Mouse (Mus musculus) lung, adult 2 months (tissue): Measurements from ENCODE around the gene Cyp2b19. TPM values are rescaled to one million over a fixed set of nuclear protein-coding genes. Genes with fewer than 3 reads are reported as not detected.

Experiments
- DNase-seq: peaks from one replicate; pipeline ENCODE4 v3.0.0; 2022
- H3K4me1 ChIP-seq: fragments of 200-500 bp; 2 replicates; pipeline ENCODE4 v1.6.1; 2011; ENCODE audit warnings: low read length; ENCODE audit not compliant: control insufficient read depth, insufficient read depth
- H3K4me3 ChIP-seq: fragments of 200-500 bp; replicated peaks from 2 replicates; pipeline ENCODE3; 2011; ENCODE audit warnings: low read depth, mild to moderate bottlenecking, control low read depth, low read length; ENCODE audit errors: extremely low read depth
- CTCF ChIP-seq: fragments of 200-500 bp; IDR thresholded peaks from 2 replicates; pipeline ENCODE4 v1.5.1; 2011; ENCODE audit warnings: mild to moderate bottlenecking, low read length, control low read depth; ENCODE audit not compliant: insufficient read depth
- POLR2A ChIP-seq: fragments of 200-500 bp; IDR thresholded peaks from 2 replicates; pipeline ENCODE4 v1.6.1; 2011; ENCODE audit warnings: low read depth, mild to moderate bottlenecking, control low read depth, low read length, borderline replicate concordance; ENCODE audit errors: extremely low read depth
- whole genome bisulfite sequencing: fragments of 180-500 bp; shearing (Covaris S2); methylation state at CpG from one replicate; pipeline ENCODE4 v1.1.7; 2018; 5-methylcytosine and 5-hydroxymethylcytosine counted together
- polyA plus RNA-seq: library from polyadenylated mRNA; depleted of rRNA; stranded (reverse); fragments of >200 nt; gene quantifications from 2 replicates; pipeline ENCODE4 v1.2.3, GENCODE M21; 2012; rRNA removed

Cyp2b19 gene
- polyA plus RNA-seq, 1 experiment, result 0.24 TPM

DNA sequence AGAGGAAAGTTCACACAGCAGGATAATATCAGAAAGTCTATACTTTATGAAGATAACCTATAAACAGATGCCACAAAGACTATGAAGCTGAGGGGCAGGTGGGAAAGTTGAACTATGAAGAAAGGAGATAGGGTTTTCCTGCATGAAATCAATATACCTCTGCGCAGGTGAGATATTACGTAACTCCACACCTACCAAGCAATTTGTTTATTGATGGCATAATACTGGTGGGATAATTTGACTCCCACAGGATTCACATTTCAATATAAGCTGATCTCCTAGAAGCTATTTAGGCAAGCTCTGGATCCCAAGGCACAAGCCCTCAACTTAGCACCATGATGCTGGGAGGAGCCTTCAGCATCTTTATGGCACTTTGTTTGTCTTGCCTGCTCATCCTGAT lies 51.6 kb downstream of the Cyp2b19 start, which contains the start of gene Cyp2g1:
Cyp2g1 (plus strand) TSS at position 301 of the 400 bp plus-strand sequence.
- Histone ChIP-seq H3K4me1 (no peaks in the 10 kb centered on the region), H3K4me3 (no peak within 1 kb of the TSS)
- 93% methylated on average over 2 of the region's 2 CpGs for WGBS
- no peak for DNase-seq
- TF ChIP-seq POLR2A, result no peak
- TF ChIP-seq CTCF, result no peak

Other genes with a start within 250 kb of the Cyp2b19 start
- gene Nlrp9a, start 222.1 kb upstream of the Cyp2b19 start, polyA plus RNA-seq, result not detected in 2 replicates
- not detected in 2 replicates for gene Vmn1r185, start 138.7 kb upstream of the Cyp2b19 start, polyA plus RNA-seq
- gene Cyp2b23, start 70.7 kb upstream of the Cyp2b19 start, polyA plus RNA-seq, result not detected in 2 replicates
- not detected in 2 replicates for gene Cyp2g1, start 51.8 kb downstream of the Cyp2b19 start, polyA plus RNA-seq
- gene Cyp2a5, start 78.2 kb downstream of the Cyp2b19 start, polyA plus RNA-seq, result 28.3 and 52.7 TPM in 2 replicates
- gene Cyp2a22, start 182.2 kb downstream of the Cyp2b19 start, polyA plus RNA-seq, result not detected in 2 replicates